Mouse (Mus musculus): Measurements from ENCODE around the gene H2afj.

GRCm38 (mm10) chr6:136815381-136815780 lies 7.3 kb downstream of the H2afj start:
- TF ChIP-seq GATA1 (IDR thresholded peaks at IDR 0.05; ENCODE audit: low read length) (no peak), TAL1 (IDR thresholded peaks at IDR 0.05; ENCODE audit: low read length) (no peak)

All from erythroblast, embryonic 14.5 days (primary cell).